Comparison of ENCODE assay signal across 13 mouse cellular contexts in the genomic region with DNA sequence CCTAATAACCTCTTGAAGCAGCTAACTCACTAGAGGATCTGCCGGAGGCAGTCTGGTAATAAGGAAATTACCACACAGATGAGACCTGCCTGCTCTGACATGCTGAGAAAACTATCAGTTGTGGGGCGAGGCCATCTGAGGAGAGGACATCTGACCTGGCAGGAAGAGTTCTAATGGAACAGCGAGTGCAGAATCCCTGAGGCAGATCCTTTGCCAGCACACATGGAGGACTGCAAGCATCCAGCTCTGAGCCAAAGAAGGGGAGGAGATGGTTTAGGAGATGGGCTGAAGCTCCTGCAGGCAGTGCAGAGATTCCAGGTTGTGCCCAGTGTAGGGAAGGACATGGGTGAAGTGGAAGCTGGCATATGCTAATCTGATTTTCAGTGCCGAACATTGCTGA. TPM values are rescaled to one million over a fixed set of nuclear protein-coding genes. Genes with fewer than 3 reads are reported as not detected.
"Had no signal": no experiment of that assay in that cellular context is flagged by ENCODE, and none has a peak within 500 bp of the region (broad histone marks: within the 10 kb centered on the region; RNA-seq: fewer than 3 reads in every experiment).

No protein-coding gene starts in this region.

- ATAC-seq: lung, postnatal 0 days; midbrain, embryonic 13.5 days; midbrain, embryonic 15.5 days had no signal

- DNase-seq: lung, adult 2 months; lung, postnatal 14 days; lung, postnatal 36 days; right cerebral cortex, postnatal 14 days; thymus, adult 2 months; thymus, postnatal 25 days had no signal

RNA-seq across cellular contexts. Expression of a gene that starts 4.7 kb away (rescaled TPM):
- total RNA-seq: megakaryocyte progenitor cell, adult 5-6 weeks; midbrain, postnatal 0 days; monocyte, adult 5-6 weeks; neutrophil, adult 5-6 weeks had no signal

RNA-seq across cellular contexts. Expression of a gene that starts 7.8 kb away (rescaled TPM):
- total RNA-seq: megakaryocyte progenitor cell, adult 5-6 weeks; midbrain, postnatal 0 days; monocyte, adult 5-6 weeks; neutrophil, adult 5-6 weeks had no signal

RNA-seq across cellular contexts. Expression of a gene that starts 13.3 kb away (rescaled TPM):
- total RNA-seq: megakaryocyte progenitor cell, adult 5-6 weeks; midbrain, postnatal 0 days; monocyte, adult 5-6 weeks; neutrophil, adult 5-6 weeks had no signal

RNA-seq across cellular contexts. Expression of a gene that starts 16.4 kb away (rescaled TPM):
- total RNA-seq: megakaryocyte progenitor cell, adult 5-6 weeks; midbrain, postnatal 0 days; monocyte, adult 5-6 weeks; neutrophil, adult 5-6 weeks had no signal

RNA-seq across cellular contexts. Expression of a gene that starts 23.6 kb away (rescaled TPM):
- total RNA-seq: megakaryocyte progenitor cell, adult 5-6 weeks; midbrain, postnatal 0 days; monocyte, adult 5-6 weeks; neutrophil, adult 5-6 weeks had no signal
